Mouse (Mus musculus) heart, embryonic 13.5 days (tissue): ENCODE data around the gene B3galt5. TPM values are rescaled to one million over a fixed set of nuclear protein-coding genes. Genes with fewer than 3 reads are reported as not detected.

Experiments
- ATAC-seq: fragments of 200-750 bp; cut with Nextera tagmentation; 2 replicates; pipeline ENCODE4 v1.8.0; 2017; ENCODE audit warnings: moderate TSS enrichment; ENCODE audit not compliant: insufficient number of reproducible peaks, low FRiP score, low TSS enrichment; ENCODE audit errors: extremely low read depth
- H3K27ac ChIP-seq: fragments of 300-500 bp; sonication (generic); replicated peaks from 2 replicates; pipeline ENCODE4 v1.5.1; 2015; ENCODE audit warnings: moderate library complexity, mild to moderate bottlenecking, inconsistent platforms
- H3K27me3 ChIP-seq: fragments of 300-500 bp; sonication (generic); replicated peaks from 2 replicates; pipeline ENCODE4 v1.6.1; 2015; ENCODE audit warnings: mild to moderate bottlenecking, inconsistent platforms
- H3K36me3 ChIP-seq: fragments of 300-500 bp; sonication (generic); 2 replicates; pipeline ENCODE4 v1.6.1; 2015; ENCODE audit warnings: mild to moderate bottlenecking, inconsistent platforms
- H3K4me1 ChIP-seq: fragments of 300-500 bp; sonication (generic); 2 replicates; pipeline ENCODE4 v1.6.1; 2015; ENCODE audit warnings: inconsistent platforms
- H3K4me2 ChIP-seq: fragments of 300-500 bp; sonication (generic); 2 replicates; pipeline ENCODE4 v1.6.1; 2015; ENCODE audit warnings: inconsistent platforms, mild to moderate bottlenecking, moderate library complexity
- H3K4me3 ChIP-seq: fragments of 300-500 bp; sonication (generic); 2 replicates; pipeline ENCODE4 v1.5.1; 2015; ENCODE audit warnings: moderate library complexity, mild to moderate bottlenecking, inconsistent platforms
- H3K9ac ChIP-seq: fragments of 300-500 bp; sonication (generic); 2 replicates; pipeline ENCODE4 v1.6.1; 2015; ENCODE audit warnings: inconsistent platforms, mild to moderate bottlenecking, moderate library complexity
- H3K9me3 ChIP-seq: fragments of 300-500 bp; sonication (generic); 2 replicates; pipeline ENCODE4 v1.6.1; 2016; ENCODE audit warnings: inconsistent platforms
- WGBS: fragments of 180-500 bp; shearing (Covaris S2); methylation state at CpG from one replicate; pipeline ENCODE4 v1.1.7; 2015; ENCODE audit warnings: mixed read lengths; 5-methylcytosine and 5-hydroxymethylcytosine counted together
- polyA plus RNA-seq: library from polyadenylated mRNA; unstranded; fragments of >200 nt; fragmentation: Nextera tagmentation; extraction: Ambion mirVana; gene quantifications from 2 replicates; pipeline ENCODE4 v1.2.1, GENCODE M21; 2015

Gene B3galt5
- polyA plus RNA-seq, 1 experiment from 2014 or later: 0.09 TPM

GRCm38 (mm10) chr16:96348070-96348469 is 112.5 kb downstream of the B3galt5 start:
- ATAC-seq: no peak
- peaks cover 6% of the 10 kb centered on the region for H3K4me1 ChIP-seq
- H3K9me3 ChIP-seq: no peaks in the 10 kb centered on the region
- H3K4me3 ChIP-seq: no peak overlapping the region
- 53% methylated on average over 11 of the region's 11 CpGs for WGBS
- no peaks in the 10 kb centered on the region for H3K36me3 ChIP-seq
- H3K27ac ChIP-seq: no peak overlapping the region
- no peak overlapping the region for H3K9ac ChIP-seq
- peaks cover 13% of the 10 kb centered on the region; the same call in 1 of the 2 replicates for H3K27me3 ChIP-seq
- H3K4me2 ChIP-seq: no peak overlapping the region

- no peak overlapping the region for H3K27ac ChIP-seq
- 60% methylated on average over 5 of the region's 5 CpGs for WGBS
- H3K36me3 ChIP-seq: no peaks in the 10 kb centered on the region
- H3K4me2 ChIP-seq: no peak overlapping the region
- H3K9ac ChIP-seq: no peak overlapping the region
- no peaks in the 10 kb centered on the region for H3K9me3 ChIP-seq
- no peak overlapping the region for H3K4me3 ChIP-seq
- peaks cover 13% of the 10 kb centered on the region; the same call in 1 of the 2 replicates for H3K27me3 ChIP-seq
- H3K4me1 ChIP-seq: peaks cover 6% of the 10 kb centered on the region
- no peak for ATAC-seq
Measured at GRCm38 (mm10) chr16:96348766-96349165, 113.2 kb downstream of the B3galt5 start.

GRCm38 (mm10) chr16:96351520-96351919 is 115.9 kb downstream of the B3galt5 start:
- peaks cover 3% of the 10 kb centered on the region; the same call in 1 of the 2 replicates for H3K4me1 ChIP-seq
- H3K27ac ChIP-seq: no peak overlapping the region
- no peak for ATAC-seq
- no peak overlapping the region for H3K4me3 ChIP-seq
- no peak overlapping the region for H3K9ac ChIP-seq
- WGBS: 93% methylated on average over 2 of the region's 2 CpGs
- H3K9me3 ChIP-seq: no peaks in the 10 kb centered on the region
- H3K36me3 ChIP-seq: no peaks in the 10 kb centered on the region
- peaks cover 11% of the 10 kb centered on the region; the same call in 1 of the 2 replicates for H3K27me3 ChIP-seq
- H3K4me2 ChIP-seq: no peak overlapping the region

DNA sequence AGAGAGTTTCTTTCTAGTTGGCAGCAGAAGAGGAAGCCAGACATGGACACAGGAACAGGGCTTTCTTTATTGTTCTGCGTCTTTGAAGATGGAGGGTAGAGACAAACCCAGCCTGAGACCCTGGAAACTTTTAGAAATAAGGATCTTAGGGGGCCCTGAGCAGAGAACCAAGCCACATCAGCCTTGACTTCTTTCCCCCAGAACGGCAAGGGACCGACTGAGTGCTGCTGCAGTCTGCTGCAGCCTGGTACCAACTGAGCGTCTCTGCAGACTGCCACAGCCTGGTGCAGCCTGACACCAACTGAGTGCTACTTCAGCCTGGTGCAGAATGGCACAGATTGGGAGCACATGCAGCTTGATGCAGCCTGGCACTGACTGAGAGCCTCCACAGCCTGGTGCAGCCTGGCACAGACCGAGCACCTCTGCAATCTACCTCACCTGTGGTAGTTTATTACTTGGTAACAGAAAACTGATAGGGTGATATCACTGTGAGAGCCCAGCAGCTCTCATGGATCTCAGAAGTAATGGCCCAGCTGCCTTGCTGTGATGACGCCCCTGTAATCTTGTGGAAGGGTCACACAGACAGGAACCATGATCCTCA is 117.8 kb downstream of the B3galt5 start:
- Histone ChIP-seq H3K27ac (no peak overlapping the region), H3K9me3 (no peaks in the 10 kb centered on the region), H3K4me2 (peak overlapping the region; percentile 39; the same call in 1 of the 2 replicates), H3K4me3 (no peak overlapping the region), H3K36me3 (no peaks in the 10 kb centered on the region), H3K9ac (no peak overlapping the region), H3K27me3 (peaks cover 8% of the 10 kb centered on the region; the same call in 1 of the 2 replicates), H3K4me1 (peaks cover 3% of the 10 kb centered on the region; the same call in 1 of the 2 replicates)
- 66% methylated on average over 6 of the region's 6 CpGs for WGBS
- no peak for ATAC-seq

- no peak overlapping the region for H3K9ac ChIP-seq
- WGBS: 39% methylated on average over 6 of the region's 6 CpGs
- peaks cover 3% of the 10 kb centered on the region; the same call in 1 of the 2 replicates for H3K4me1 ChIP-seq
- peak overlapping the region; percentile 39 for H3K4me2 ChIP-seq
- H3K4me3 ChIP-seq: peak overlapping the region; percentile 30
- no peak overlapping the region for H3K27ac ChIP-seq
- H3K9me3 ChIP-seq: no peaks in the 10 kb centered on the region
- no peaks in the 10 kb centered on the region for H3K36me3 ChIP-seq
- peaks cover 4% of the 10 kb centered on the region; the same call in 1 of the 2 replicates for H3K27me3 ChIP-seq
- no peak for ATAC-seq
Measured at GRCm38 (mm10) chr16:96353996-96354395, 118.4 kb downstream of the B3galt5 start.

- Histone ChIP-seq H3K4me2 (peak overlapping the region; percentile 70), H3K27me3 (peaks cover 8% of the 10 kb centered on the region; the same call in 1 of the 2 replicates), H3K27ac (no peak overlapping the region), H3K4me1 (peaks cover 6% of the 10 kb centered on the region; the same call in 1 of the 2 replicates), H3K9ac (peak overlapping the region; percentile 72), H3K36me3 (no peaks in the 10 kb centered on the region), H3K9me3 (no peaks in the 10 kb centered on the region), H3K4me3 (peak overlapping the region; percentile 49)
- no peak for ATAC-seq
- 10% methylated on average over 10 of the region's 10 CpGs for WGBS
Measured at GRCm38 (mm10) chr16:96357903-96358302, 122.3 kb downstream of the B3galt5 start.

DNA sequence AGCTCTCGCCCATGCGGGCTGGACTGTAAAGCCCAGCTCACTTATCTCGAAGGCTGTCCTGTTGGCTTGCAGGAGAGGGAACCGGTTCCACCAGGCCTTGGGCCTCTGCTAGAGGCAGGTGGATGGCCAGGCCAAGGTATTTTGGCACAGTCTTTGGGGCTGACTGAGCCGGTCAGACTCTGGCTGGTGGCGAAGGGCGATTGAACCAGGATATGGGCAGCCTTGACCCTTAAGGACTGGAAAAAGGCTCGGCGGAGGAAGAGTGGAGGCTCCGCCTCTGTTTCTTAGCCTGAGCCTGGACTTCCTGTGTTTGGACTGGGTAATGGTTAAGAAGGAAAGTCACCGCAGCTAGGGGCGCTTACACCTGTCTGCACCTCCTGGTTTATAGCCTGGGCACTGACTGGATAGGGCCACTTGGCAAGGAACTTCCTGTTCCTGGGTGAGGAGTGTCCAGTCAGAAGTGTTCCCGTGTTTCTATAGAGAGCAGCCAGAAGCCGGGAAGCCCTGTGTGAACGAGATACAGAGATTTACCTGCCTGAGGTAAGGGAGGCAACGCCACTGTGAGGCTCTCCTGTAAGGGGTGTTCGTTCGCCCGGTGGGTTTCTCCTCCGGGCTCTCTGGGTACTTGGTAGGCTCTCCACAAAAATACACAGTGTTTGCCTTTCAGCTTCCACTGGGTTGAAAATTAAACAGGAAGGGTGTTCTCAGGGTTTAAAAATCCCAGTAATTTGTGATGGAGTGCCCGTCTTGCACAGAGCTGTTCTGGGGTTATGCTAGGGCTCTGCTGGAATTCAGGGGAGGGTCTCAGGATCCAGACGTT is 125.9 kb downstream of the B3galt5 start:
- ATAC-seq: no peak
- peaks cover 6% of the 10 kb centered on the region; the same call in 1 of the 2 replicates for H3K4me1 ChIP-seq

DNA sequence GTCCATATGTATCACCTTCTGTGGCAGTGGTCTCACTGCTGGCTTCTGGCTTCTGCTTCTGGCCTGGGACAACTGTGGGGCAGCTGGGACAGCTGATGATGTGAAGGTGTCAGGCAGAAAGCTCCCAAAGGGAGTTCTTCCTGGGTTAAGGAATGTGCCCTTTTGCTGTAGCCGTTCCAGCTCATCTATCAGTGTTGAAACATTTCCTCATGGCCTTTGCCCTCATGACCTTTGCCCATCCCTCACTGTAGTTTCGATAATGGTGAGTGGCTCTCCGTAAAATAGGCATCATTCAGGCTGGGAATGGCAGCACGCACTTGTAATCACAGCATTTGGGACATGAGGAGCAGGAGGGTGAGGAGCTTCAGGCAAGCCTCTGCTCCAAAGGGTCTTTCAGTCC is 127.3 kb downstream of the B3galt5 start:
- Histone ChIP-seq H3K36me3 (no peaks in the 10 kb centered on the region), H3K4me3 (no peak overlapping the region), H3K4me2 (no peak overlapping the region), H3K9ac (no peak overlapping the region), H3K27ac (no peak overlapping the region), H3K4me1 (peaks cover 6% of the 10 kb centered on the region; the same call in 1 of the 2 replicates), H3K27me3 (peaks cover 8% of the 10 kb centered on the region; the same call in 1 of the 2 replicates), H3K9me3 (no peaks in the 10 kb centered on the region)
- ATAC-seq: no peak
- WGBS: 29% methylated on average over 4 of the region's 4 CpGs

More for the DNA sequence above, 125.9 kb downstream of the B3galt5 start:
- no peak overlapping the region for H3K4me2 ChIP-seq
- H3K27me3 ChIP-seq: peaks cover 8% of the 10 kb centered on the region; the same call in 1 of the 2 replicates
- 63% methylated on average over 22 of the region's 22 CpGs for whole genome bisulfite sequencing
- no peak overlapping the region for H3K4me3 ChIP-seq
- no peak overlapping the region for H3K9ac ChIP-seq
- H3K27ac ChIP-seq: no peak overlapping the region
- H3K9me3 ChIP-seq: no peaks in the 10 kb centered on the region
- no peaks in the 10 kb centered on the region for H3K36me3 ChIP-seq

- WGBS: 65% methylated on average over 5 of the region's 5 CpGs
- Histone ChIP-seq H3K4me1 (peaks cover 6% of the 10 kb centered on the region; the same call in 1 of the 2 replicates), H3K4me2 (no peak overlapping the region), H3K27ac (no peak overlapping the region), H3K9ac (no peak overlapping the region), H3K27me3 (peaks cover 8% of the 10 kb centered on the region; the same call in 1 of the 2 replicates), H3K4me3 (no peak overlapping the region), H3K9me3 (no peaks in the 10 kb centered on the region), H3K36me3 (no peaks in the 10 kb centered on the region)
- no peak for ATAC-seq
Measured at GRCm38 (mm10) chr16:96363277-96363676, 127.7 kb downstream of the B3galt5 start.

- Histone ChIP-seq H3K27ac (no peak overlapping the region), H3K36me3 (no peaks in the 10 kb centered on the region), H3K27me3 (peaks cover 7% of the 10 kb centered on the region; the same call in 1 of the 2 replicates), H3K9me3 (no peaks in the 10 kb centered on the region), H3K4me1 (peaks cover 8% of the 10 kb centered on the region), H3K4me2 (no peak overlapping the region), H3K9ac (no peak overlapping the region), H3K4me3 (no peak overlapping the region)
- ATAC-seq: no peak
- WGBS: 83% methylated on average over 11 of the region's 11 CpGs
Measured at GRCm38 (mm10) chr16:96364870-96365269, 129.3 kb downstream of the B3galt5 start.
